Mouse (Mus musculus): ENCODE results near the gene Ptpa. TPM values are rescaled to one million over a fixed set of nuclear protein-coding genes. Genes with fewer than 3 reads are reported as not detected.
A peak's percentile ranks its signal among the peaks of the same experiment; 100 is the strongest.
"Not testable (repeated sequence)": the region's sequence is repeated elsewhere in the genome, so short reads cannot be mapped to it uniquely, and the experiment has no call there.

The Ptpa gene
- total RNA-seq, 2 experiments from 2014 or later, result 182 to 189 TPM

DNA sequence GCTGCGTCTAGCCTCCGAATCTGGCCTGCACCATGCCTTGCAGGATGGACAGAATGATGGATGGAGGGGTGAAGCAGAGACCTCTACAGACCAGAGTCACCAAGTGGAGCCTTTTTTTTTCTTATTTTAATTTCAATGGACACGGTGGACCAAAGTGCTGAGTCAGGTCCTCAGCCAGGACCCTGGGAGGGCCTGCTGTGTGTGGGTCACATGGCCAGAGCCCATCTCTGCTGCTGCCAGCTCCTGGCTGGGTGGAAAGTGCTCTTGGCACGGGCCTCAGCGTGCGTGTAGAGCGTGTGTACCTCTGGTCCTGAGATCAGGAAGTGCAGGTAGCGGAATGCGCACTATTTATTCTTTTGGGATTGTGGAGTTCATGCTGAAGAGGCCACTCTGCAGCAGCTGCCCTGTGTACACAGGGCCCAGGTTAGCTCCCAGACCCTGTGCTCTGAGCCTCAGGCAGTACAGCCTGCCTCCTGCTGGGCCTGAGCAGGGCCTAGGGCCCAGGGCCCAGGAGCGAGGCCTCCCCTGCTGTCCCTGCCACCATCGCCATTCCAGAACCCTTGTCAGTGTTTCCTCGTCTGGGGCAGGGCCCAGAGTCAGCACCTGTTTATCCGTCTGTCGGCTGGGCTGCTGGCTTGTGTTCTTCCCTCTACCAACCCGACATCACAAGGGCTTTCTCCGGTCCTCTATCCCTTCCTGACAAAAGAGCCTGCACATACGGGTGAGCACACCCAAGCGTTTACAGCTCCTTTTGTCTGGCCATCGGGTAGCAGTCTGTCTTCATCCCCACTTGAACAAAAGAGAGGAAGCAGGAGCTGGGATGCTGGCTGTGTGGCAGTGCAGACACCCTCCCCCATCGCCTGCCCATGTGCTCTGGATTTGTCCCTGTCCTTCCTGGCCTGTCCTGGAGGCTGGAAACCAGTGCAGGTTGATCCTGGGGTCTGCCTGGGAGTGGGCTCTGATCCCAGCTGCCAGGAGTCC lies 16.4 kb upstream of the Ptpa start:
- DNase-seq (ENCODE audit: low spot score in 2 of 2), result no peak

DNA sequence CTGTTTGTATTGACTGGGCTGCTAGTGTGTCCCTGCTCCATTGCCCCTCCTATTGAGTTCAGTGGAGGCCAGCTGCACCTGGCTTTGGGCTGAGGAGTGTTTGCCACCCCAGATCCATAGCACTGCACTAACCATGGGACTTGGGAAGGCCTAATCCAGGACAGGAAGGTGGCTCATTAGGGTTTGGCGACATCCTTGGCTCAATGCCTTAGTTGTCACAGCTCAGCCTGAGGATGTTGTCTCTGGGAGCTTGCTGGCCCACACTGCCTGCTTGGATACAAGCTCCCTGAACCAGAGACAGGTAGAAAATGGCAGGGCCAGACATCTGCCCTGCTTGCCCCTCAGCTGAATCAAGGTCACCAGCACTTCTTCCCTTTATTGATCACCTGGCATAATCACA lies 14.3 kb upstream of the Ptpa start:
- no peak for DNase-seq (ENCODE audit: low spot score in 2 of 2)

DNA sequence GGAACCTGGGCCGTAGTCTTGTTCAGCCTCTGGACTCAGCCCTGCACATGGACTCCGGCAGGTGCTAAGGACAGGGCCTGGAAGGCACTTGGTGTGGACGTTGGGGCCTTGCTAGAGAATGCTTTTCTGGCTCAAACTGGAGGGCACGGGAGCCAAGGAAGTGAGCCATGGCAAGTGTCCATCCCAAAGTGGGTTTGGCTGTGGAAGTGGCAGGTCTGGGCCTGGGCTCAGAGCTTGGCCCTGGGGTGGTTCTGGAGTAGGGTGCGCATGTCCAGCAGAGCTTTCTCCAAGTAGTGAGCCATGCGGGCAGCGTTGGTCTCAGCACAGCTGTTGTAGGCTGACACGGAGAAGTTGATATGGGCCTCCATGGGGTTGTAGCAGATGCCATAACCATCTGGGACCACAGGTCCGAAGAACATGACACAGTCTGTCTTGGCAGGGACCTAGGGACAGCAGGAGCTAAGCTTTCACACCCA lies 13.4 kb upstream of the Ptpa start:
- DNase-seq (ENCODE audit: low spot score in 2 of 2), result no peak

DNA sequence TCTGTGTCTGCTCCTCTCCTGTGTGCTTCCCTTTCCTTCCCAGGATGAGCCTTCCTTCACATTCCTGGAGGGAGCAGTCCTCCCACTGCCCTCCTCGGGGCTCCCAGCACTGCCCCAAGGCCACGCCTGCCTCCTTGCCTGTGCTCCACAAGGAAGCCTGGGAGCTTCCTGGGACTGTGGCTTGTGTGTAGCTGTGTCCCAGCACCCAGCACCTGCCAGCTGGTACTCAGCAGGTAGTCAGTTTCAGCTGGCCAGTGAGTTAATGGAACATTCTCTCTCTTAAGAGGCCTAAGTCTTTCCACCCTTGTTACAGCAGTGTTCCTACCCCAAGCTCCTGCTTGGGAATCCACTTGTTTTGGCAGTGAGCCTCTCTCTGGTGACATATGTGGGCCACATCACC lies 13.0 kb upstream of the Ptpa start:
- DNase-seq (ENCODE audit: low spot score in 2 of 2), result no peak

DNA sequence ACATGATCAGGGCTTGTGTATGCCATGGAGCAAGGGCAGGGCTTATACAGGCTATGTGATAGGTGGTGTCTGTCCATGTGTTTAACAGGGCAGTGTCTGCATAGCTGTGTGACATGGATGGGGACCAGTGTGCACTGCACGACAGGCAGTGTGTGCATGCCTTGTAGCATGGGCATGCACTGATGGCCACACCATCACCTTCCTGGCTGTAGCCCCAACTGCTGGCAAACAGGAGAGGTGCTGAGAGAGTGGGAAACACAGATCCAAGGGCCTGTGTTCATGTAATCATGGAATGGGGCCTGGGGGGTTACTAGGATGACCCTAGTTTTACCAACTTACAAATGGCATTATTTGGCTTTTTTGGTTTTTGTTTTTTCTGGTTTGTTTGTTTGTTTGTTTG lies 12.0 kb upstream of the Ptpa start:
- DNase-seq (ENCODE audit: low spot score in 2 of 2), result no peak

DNA sequence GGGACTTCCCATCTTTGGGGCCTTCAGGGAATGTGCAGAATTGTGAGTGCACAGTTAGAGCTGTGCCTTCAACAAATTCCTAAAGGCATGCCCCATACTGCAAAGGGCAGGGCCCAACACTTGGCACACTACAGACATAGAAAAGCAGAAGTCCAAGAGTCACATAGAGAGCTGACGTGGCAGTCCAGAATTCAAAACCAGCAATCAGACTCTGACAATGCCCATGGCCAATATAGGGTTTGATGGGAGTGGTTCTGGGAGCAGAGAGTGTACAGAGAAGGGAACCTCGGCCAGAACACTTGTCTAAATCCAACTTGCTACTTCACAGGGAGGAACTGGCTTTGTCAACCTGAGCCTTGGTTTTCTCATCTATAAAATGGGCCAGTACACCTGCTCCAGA lies 8.6 kb upstream of the Ptpa start:
- no peak for DNase-seq (ENCODE audit: low spot score in 2 of 2)

DNA sequence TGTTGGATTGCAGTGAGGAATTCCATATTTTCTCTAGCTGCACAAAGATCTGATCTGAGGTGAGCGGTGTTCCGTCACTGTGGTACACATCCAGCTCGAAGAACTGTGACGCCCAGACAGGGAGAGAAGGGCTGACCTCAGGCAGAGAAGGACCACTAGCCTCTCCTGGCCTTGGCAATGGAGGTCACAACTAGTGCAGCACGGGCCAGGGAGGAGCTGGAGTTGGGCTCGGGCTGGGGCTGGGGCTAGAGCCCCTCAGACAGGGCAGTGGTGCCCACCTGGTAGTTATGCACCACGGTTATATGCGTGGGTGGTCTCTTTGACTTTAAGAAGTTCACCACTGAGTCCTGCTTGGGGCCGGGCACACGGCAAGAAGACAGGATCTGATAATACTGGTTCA lies 8.1 kb upstream of the Ptpa start:
- DNase-seq (ENCODE audit: low spot score in 2 of 2), result no peak

DNA sequence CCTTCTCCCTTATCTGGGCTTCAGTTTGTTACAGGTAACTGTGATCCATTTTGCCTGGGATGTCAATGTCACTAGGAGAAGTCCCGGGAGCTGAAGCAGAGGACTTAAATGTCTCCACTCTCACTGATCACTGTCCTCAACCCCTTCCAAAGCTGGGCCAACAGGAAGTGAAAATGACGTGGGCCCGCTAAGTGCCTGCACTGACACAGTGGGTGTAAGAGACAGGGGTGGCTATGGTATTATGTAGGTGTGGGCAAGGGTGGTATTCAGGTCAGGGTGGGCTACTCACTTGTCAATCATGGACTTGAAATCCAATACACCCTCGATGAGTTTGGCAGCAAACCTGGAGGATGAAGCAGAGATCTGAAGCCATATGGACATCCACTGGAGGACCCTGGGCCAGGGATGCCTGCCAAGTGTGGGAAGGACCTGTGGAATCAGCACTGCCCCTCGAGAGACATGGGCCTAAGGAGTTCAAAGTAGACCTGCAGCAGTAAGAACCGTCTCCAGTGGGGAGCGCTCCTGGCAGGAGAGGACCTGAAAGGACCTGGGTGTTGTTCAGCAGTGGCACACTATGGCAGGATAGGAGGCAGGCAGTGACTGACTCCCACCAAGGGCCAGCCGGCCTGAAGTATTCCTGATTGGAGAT lies 7.3 kb upstream of the Ptpa start:
- DNase-seq (ENCODE audit: low spot score in 2 of 2), result no peak

DNA sequence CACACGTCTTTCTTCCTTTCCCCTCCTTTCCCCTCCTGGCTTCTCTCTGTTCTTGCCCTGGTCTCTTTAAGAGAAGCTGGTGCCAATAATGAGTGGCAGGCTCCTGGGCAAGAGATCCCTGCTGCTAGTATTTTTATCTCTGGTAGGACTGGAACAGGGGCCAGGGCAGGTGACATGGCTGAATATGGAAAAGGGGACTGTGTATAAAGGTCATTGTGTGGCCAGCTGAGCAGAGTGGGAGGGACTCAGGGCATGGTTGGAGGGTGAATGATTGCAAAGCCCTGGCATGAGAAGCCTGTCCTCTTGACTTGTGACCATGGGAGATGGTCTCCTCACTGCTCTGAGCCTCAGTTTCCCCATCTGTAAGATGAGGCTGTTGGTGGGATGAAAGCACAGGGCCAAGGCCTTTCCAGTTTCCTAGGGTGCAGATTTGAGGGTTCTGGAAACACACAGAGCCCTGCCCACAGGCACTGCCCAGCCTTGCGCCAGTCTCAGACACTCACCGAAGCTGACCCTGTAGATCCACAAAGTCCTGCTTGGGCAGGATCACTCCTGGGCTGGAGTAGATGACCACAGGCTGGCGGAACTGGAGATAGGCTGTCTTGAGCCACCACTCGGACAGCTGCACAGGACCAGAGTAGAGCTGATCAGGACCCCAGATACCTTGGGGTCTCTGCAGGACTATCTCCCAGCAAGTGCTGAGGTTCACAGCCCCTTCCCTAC lies 6.2 kb upstream of the Ptpa start:
- no peak for DNase-seq (ENCODE audit: low spot score in 2 of 2)

DNA sequence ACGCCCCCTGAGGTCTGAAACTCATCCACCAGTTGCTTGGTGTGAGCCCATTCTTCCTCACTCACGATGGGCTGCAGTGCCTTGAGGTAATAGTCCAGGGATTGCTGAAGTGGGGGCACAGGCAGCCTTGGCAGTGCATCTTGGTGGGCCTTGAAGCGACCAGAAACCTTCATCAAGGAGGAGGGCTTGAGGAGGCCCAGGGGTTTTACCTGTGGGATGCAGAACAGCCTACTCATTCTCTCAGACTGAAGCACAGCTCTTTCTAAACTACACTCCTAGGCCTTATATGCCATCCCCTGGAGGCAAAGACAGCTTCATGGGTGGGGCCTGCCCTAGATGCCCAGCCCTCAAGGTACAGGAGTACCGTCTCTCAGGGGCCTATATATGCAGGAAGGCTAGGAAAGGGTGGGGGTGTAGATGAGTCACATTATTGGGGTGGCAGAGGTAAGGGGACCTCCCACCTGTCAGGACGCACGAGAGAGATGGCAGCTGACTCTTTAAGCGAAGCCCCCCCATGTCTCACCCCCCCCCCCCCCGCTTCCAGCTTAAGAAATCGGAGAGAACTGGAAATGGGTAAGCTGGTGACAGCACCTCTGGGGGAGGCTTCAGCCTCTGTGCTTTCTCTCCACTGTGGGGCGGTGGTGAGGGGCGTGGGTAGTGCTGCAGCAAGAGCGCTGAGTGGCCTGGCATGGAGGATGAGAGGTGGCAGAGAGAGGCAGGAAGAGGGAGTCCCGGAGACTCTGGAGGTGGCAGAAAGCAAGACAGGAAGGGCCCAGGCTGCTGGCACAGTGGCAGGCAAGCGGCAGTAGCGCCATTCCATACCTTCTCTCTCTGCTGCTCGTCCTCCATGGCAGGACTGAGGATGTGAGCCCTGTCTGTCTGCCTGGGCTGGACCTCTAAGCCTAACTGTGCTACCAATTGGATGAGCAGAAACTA lies 2.5 kb upstream of the Ptpa start:
- DNase-seq (ENCODE audit: low spot score in 2 of 2), result peak; percentile 69 to 81

DNA sequence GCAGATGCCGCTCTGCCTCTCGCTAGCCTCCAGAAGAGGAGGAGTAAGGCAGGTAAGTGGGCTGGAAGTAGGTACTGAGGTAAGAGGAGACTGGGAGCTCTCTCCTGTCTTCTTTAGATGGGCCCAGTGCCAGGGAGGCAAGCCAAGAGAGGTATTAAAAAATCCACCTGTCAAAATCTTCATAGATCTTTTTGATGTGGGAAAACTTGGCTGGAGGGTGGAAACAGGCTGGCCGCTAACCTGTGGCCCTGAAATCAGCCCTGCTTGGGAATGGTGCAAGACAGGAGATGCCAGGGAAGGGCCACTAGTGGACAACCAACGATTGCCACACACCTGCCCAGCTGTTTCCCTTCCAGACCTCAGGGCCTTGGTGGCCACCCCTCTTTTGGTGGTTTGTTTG lies 1.7 kb upstream of the Ptpa start:
- no peak for DNase-seq (ENCODE audit: low spot score in 2 of 2)

DNA sequence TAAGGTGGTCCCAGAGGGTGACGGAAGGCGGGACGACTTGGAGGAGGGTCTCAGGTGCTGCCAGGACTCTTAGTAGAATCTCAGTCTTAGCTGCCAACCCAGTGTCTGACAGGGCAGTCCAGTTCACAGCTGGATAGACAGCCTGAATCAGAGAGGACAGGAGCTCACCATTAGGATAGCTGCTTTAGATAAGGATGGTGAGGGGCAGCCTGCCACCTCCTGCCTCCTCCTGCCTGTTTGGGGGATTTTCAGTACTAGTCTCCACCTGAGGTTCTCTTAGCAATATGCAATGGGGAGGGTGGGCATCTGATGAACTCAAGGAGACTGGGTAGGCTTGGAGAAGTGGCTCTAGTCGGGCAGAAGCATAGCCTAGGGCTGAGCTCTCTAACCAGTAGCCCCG lies 1.2 kb upstream of the Ptpa start:
- DNase-seq (ENCODE audit: low spot score in 2 of 2), result no peak

DNA sequence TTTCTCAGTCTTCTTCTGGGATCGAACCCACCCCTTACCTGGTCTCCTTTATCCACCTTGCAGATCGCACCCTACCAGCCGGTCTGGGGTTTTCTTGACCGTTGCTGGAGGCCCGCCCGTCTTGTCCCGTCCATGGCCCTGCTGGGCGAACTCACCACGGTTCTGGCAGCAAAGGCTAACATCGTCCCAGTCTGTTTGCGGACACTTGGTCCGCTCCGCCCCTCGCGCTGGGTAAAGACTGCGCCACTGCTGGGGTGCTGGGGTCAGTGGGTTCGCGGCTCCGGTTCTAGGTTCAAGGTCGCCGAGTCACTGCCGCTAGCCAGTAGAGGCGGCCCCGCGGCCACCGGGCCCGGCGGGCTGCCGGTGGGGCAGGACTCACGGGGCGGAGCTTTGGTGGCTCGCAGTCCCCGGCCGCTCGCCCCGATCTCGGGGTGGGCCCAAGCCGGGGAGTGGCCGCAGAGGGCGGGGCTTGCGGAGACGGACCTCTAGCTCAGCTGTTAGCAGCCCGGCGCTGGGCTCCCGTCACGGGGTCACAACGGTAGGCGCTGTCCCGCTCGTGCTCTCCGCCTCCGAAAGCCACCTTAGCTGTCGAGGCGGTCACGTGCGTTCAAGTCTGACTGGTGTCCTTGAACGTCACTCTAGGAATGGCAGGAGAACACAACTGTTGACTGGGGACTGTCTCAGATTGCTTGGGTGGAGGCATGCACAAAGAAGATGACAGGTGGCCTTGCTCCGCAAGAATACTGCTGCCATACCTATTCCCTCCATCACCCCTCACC lies 493 bp upstream of the Ptpa start, which contains the start of gene Crat:
Gene Crat (minus strand): TSS at position 657 of the 779 bp plus-strand sequence.
- peak; percentile 87 to 91 for DNase-seq (ENCODE audit: low spot score in 2 of 2)

DNA sequence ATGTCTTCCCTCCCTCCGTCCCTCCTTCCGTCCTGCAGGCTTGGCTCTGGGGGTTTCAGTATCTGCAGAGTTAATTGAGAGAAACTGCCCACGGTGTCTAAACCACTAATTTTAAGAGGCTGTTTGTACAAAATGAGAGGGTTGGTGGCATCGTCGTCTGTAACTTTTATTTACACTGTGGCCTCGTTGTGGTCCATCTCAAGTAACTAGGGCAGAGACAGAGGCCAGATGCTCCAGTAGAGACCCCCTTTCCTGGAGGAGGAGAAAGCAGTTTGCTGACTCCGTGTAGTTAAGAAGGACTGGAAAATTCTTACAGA lies 768 bp downstream of the Ptpa start:
- DNase-seq (ENCODE audit: low spot score in 2 of 2), result no peak

DNA sequence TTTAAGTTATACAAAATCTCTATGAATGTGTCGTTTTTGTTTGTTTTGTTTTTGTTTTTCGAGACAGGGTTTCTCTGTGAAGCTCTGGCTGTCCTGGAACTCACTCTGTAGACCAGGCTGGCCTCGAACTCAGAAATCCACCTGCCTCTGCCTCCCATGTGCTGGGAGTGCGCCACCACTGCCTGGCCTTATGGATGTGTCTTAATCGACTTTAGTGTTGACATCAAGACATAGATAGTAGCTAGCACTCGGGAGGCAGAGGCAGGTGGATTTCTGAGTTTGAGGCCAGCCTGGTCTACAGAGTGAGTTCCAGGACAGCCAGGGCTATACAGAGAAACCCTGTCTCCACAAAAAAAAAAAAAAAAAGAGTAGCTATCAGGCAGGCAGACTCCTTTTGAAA lies 1.3 kb downstream of the Ptpa start:
- DNase-seq (ENCODE audit: low spot score in 2 of 2), result not testable (repeated sequence)

DNA sequence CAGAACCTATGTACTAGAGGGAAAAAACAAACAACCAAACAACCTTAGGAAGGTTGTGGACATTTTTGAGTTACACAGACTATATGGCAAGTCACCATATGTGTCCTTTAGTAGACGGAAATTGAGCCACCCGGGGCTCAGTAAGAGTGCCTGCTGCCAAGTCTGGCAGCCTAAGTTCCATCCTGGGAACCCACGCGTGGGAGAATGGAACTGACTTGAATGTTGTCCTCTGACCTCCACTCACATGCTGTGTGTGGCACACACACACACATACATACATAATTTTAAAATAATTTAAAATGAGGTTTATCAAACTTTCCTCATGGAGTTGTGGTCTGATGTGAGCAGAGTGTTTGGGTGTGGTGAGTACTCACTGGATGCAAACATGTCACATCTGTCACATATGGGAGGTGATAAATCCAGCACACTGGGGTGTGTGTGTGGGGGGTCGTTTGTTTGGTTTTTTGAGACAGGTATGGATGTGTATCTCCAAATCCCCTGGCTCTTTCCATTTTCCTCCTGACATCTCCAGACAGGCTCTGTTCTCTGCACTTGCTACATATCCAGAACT lies 1.8 kb downstream of the Ptpa start:
- no peak for DNase-seq (ENCODE audit: low spot score in 2 of 2)

DNA sequence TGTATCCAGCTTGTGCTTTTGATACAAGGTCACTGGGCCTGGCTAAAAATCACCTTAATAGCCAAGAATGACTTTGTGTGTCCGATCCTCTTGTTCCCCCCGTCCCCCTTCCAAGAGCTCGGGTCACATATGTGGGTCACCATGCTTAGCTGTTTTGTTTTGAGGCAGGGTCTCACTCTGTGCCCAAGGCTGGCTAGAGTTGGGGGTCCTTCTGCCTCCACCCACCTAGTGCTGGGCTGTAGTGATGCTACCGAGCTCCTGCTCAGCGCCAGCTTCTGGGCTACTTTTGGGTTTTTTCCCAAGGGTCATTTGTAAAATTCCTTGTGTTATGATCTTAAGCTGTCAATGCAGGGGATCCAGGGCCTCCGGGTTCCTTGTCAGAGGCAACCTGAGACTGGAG lies 2.4 kb downstream of the Ptpa start:
- DNase-seq (ENCODE audit: low spot score in 2 of 2), result no peak

DNA sequence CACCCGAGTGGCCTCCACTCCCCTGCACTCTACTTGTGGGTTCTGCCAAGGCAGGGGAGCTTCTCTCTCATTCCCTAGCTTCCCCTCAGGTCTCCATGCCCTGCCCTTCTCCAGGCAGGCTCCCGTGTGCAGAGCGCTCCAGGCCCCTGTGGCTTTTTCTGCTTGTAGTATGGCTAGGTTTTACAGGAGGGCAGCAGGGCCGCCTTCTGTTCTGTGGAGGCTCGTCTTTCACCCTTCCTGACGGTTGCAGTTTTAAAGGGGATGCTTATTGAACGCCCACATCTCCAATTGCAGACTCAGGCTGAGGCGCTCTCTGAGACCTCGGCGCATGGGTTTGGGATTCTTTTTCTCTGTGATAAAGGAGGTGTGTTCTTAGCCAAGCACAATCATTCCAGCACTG lies 3.3 kb downstream of the Ptpa start:
- DNase-seq (ENCODE audit: low spot score in 2 of 2), result no peak

DNA sequence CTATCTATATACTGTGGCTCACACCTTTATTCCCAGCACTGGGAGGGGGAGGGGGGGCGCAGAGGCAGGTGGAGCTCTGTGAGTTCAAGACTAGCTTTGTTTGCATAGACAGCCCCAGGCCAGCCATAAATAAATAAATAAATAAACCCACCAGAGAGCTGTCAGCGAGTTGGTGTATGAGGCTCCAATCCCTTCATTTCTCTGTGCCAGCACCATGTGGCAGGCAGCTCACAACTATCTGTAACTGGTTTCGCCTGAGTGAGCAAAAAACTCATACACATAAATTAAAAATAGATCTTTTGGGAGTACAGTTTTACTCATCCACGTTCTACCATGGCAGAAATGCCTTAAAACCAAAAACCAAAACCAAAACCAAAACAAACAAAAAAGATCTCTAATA lies 5.6 kb downstream of the Ptpa start:
- DNase-seq (ENCODE audit: low spot score in 2 of 2), result no peak

DNA sequence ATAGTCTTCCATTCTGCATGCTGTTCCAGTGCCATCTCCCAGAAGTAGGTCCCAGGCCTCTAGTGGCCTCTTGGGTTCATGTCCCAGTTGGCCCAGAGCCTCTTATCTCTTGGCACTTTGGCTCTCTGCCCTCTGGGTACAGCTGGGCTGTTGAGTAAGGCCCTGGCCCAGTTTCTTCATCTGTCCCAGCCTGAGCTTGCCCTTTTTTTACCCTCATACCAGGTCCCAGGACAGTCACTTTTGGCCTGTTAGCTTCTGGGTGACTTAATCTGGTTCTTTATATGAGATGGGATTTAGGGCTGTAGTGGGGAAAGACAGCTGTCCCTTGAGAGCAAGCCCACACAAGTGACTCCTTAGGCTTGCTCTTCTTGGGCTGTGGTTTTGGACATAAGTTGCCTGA lies 13.3 kb downstream of the Ptpa start:
- no peak for DNase-seq (ENCODE audit: low spot score in 2 of 2)
